Mouse (Mus musculus) mouse embryonic stem cell (cell line): ENCODE measurements around the gene Mif.

ENCODE experiments used
- in situ Hi-C, 2 experiments: fragments of 300-500 bp; cut with MboI; formaldehyde crosslinking; loops; 1 replicate in 1 of 2; 3 replicates in 1 of 2; pipeline ENCODE4 v1.14.3; 2019 to 2020; ENCODE audit warnings: low sequenced_read_pairs in 2 of 2, low pct_unique_long_range_greater_than_20kb in 1 of 2, mixed read lengths in 1 of 2; ENCODE audit not compliant: unreplicated experiment in 1 of 2

Mif gene

GRCm38 (mm10) chr10:75851076-75851475 lies 9.0 kb downstream of the Mif start:
- in situ Hi-C loops = loop anchor here in 1 of 2 experiments (10.0 kb wide), 1 partner anchor 106 kb away; no protein-coding TSS in a partner anchor

GRCm38 (mm10) chr10:75848382-75848781 lies 11.7 kb downstream of the Mif start:
- in situ Hi-C loops = loop anchor here in 1 of 2 experiments (10.0 kb wide), 1 partner anchor 264 kb away; the partner anchor contains the start of gene Ggt5

GRCm38 (mm10) chr10:75845306-75845930 lies 14.6 kb downstream of the Mif start:
- in situ Hi-C loops = loop anchor here in 1 of 2 experiments (10.0 kb wide), 1 partner anchor 261 kb away; the partner anchor contains the start of gene Ggt5

- in situ Hi-C loops = loop anchor here in 1 of 2 experiments (10.0 kb wide), 1 partner anchor 260 kb away; the partner anchor contains the start of gene Ggt5
Observed at GRCm38 (mm10) chr10:75844800-75845199, 15.2 kb downstream of the Mif start.

GRCm38 (mm10) chr10:75843898-75844297 lies 16.1 kb downstream of the Mif start:
- in situ Hi-C loops = loop anchor here in 1 of 2 experiments (10.0 kb wide), 1 partner anchor 259 kb away; the partner anchor contains the start of gene Ggt5

GRCm38 (mm10) chr10:75839092-75839491 lies 20.9 kb downstream of the Mif start:
- in situ Hi-C loops = no loop called here

- in situ Hi-C loops = no loop called here
Observed at GRCm38 (mm10) chr10:75837248-75837759, 22.7 kb downstream of the Mif start, which contains the start of gene Gstt2. Gstt2 (minus strand) TSS chr10:75837424.

GRCm38 (mm10) chr10:75835761-75836531 lies 24.1 kb downstream of the Mif start:
- in situ Hi-C loops = no loop called here

GRCm38 (mm10) chr10:75835307-75835706 lies 24.7 kb downstream of the Mif start:
- in situ Hi-C loops = no loop called here

GRCm38 (mm10) chr10:75834721-75835120 lies 25.3 kb downstream of the Mif start:
- in situ Hi-C loops = no loop called here

- in situ Hi-C loops = no loop called here
Observed at GRCm38 (mm10) chr10:75834250-75834649, 25.8 kb downstream of the Mif start.

- in situ Hi-C loops = no loop called here
Observed at GRCm38 (mm10) chr10:75833456-75834080, 26.5 kb downstream of the Mif start.

- in situ Hi-C loops = no loop called here
Observed at GRCm38 (mm10) chr10:75832272-75832895, 27.7 kb downstream of the Mif start.

- in situ Hi-C loops = no loop called here
Observed at GRCm38 (mm10) chr10:75830275-75830670, 29.8 kb downstream of the Mif start.

- in situ Hi-C loops = no loop called here
Observed at GRCm38 (mm10) chr10:75829529-75830274, 30.3 kb downstream of the Mif start.

- in situ Hi-C loops = no loop called here
Observed at GRCm38 (mm10) chr10:75828500-75828931, 31.5 kb downstream of the Mif start.

- in situ Hi-C loops = no loop called here
Observed at GRCm38 (mm10) chr10:75827668-75828360, 32.2 kb downstream of the Mif start.
